Mouse (Mus musculus): ENCODE measurements around the gene Syce3. TPM values are rescaled to one million over a fixed set of nuclear protein-coding genes. Genes with fewer than 3 reads are reported as not detected.

The Syce3 gene
- polyA plus RNA-seq, 1 experiment from 2014 or later = not detected

DNA sequence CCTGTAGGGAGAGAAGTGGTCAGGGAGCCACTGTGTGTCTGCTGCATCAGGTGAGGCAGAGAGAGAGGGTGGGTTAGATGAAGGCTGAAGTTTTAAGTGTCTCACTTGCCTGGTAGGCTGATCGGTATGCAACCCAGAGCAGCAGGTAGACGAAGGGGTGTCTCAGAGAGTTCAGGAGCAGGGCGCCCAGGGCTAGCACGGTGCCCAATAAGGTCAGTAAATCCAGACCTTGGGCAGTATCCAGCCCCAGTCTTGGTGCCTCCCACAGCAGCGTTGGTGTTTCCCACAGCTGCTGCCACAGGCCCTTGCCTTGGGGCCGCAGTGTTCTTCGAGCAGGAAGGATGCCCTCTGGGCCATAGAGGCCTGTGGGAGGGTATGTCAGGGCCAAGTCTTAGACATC is 55.8 kb downstream of the Syce3 start:
- peak overlapping the region; percentile 79 for H3K4me3 ChIP-seq (ENCODE audit: low read depth, low read length)
- WGBS = 81% methylated on average over 7 of the region's 7 CpGs

DNA sequence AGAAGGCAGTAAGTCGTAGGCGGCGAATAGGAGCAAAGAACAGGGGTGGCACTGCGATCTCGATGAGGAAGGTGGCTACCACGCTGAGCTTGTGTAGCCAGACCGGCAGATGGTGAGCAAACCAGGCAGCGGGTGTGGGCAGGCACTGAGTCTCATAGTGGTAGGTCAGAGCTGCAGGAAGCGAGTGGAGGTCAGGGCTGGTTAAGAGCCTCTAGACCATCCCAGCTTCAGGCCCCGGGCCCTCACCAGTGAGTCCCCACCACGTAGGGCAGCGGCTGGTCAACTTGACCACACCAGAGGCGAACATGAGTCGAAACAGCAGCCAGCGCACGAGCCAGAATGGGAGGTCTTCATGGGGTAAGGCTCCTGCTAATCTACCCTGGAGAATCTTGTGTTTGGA is 56.5 kb downstream of the Syce3 start:
- no peaks in the 10 kb centered on the region for H3K9me3 ChIP-seq (ENCODE audit: control insufficient read depth, low read length)
- no peak overlapping the region for H3K4me2 ChIP-seq (ENCODE audit: low read depth, low read length, severe bottlenecking)
- no peak overlapping the region for H3K9ac ChIP-seq (ENCODE audit: low read length)
- peaks cover 12% of the 10 kb centered on the region for H3K4me1 ChIP-seq (replicated peaks; ENCODE audit: control insufficient read depth, insufficient read depth, low read length)
- no peak overlapping the region for H3K27ac ChIP-seq (ENCODE audit: low read depth, low read length)
- DNase-seq (ENCODE audit: low spot score) = no peak
- no peak overlapping the region for H3K4me3 ChIP-seq (ENCODE audit: low read depth, low read length)
- ATAC-seq (replicated peaks; ENCODE audit: low FRiP score) = no peak
- H3K36me3 ChIP-seq (ENCODE audit: control insufficient read depth, insufficient read depth, low read length) = peaks cover 12% of the 10 kb centered on the region
- no peaks in the 10 kb centered on the region for H3K27me3 ChIP-seq (ENCODE audit: control insufficient read depth, insufficient read depth, low read length)
- WGBS = 94% methylated on average over 16 of the region's 16 CpGs

More for the DNA sequence above, 55.8 kb downstream of the Syce3 start:
- peaks cover 12% of the 10 kb centered on the region for H3K36me3 ChIP-seq (ENCODE audit: control insufficient read depth, insufficient read depth, low read length)
- H3K27me3 ChIP-seq (ENCODE audit: control insufficient read depth, insufficient read depth, low read length) = no peaks in the 10 kb centered on the region
- peak overlapping the region; percentile 90 for H3K9ac ChIP-seq (ENCODE audit: low read length)
- no peaks in the 10 kb centered on the region for H3K9me3 ChIP-seq (ENCODE audit: control insufficient read depth, low read length)
- peak overlapping the region; percentile 77 for H3K4me2 ChIP-seq (ENCODE audit: low read depth, low read length, severe bottlenecking)
- H3K27ac ChIP-seq (ENCODE audit: low read depth, low read length) = no peak overlapping the region
- ATAC-seq (replicated peaks; ENCODE audit: low FRiP score) = no peak
- DNase-seq (ENCODE audit: low spot score) = no peak
- peaks cover 12% of the 10 kb centered on the region for H3K4me1 ChIP-seq (replicated peaks; ENCODE audit: control insufficient read depth, insufficient read depth, low read length)

DNA sequence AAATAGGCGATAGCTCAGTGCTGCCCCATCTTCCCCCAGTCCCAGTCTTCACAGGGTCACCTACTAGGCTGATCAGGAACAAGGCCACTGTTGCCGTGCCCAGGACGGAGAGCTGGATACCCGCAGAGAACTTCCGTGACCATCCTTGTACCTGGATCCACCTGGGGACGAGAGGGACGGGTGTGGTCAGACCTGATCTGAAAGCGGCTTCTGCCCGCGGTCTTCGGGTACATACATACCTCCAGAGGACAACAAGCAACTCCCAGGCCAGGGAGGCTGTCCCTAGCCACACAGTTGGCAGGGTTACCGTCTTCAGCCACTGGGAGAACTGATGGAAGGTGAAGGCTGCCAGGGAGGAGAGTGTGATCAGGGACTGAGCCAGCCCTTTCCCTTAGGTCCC is 57.5 kb downstream of the Syce3 start:
- no peak overlapping the region for H3K9ac ChIP-seq (ENCODE audit: low read length)
- H3K27ac ChIP-seq (ENCODE audit: low read depth, low read length) = no peak overlapping the region
- peak; percentile 48 for DNase-seq (ENCODE audit: low spot score)
- no peaks in the 10 kb centered on the region for H3K27me3 ChIP-seq (ENCODE audit: control insufficient read depth, insufficient read depth, low read length)
- H3K4me2 ChIP-seq (ENCODE audit: low read depth, low read length, severe bottlenecking) = no peak overlapping the region
- H3K36me3 ChIP-seq (ENCODE audit: control insufficient read depth, insufficient read depth, low read length) = peaks cover 12% of the 10 kb centered on the region
- H3K4me1 ChIP-seq (replicated peaks; ENCODE audit: control insufficient read depth, insufficient read depth, low read length) = peaks cover 12% of the 10 kb centered on the region
- ATAC-seq (replicated peaks; ENCODE audit: low FRiP score) = no peak
- no peak overlapping the region for H3K4me3 ChIP-seq (ENCODE audit: low read depth, low read length)
- H3K9me3 ChIP-seq (ENCODE audit: control insufficient read depth, low read length) = no peaks in the 10 kb centered on the region
- 94% methylated on average over 12 of the region's 12 CpGs for WGBS

DNA sequence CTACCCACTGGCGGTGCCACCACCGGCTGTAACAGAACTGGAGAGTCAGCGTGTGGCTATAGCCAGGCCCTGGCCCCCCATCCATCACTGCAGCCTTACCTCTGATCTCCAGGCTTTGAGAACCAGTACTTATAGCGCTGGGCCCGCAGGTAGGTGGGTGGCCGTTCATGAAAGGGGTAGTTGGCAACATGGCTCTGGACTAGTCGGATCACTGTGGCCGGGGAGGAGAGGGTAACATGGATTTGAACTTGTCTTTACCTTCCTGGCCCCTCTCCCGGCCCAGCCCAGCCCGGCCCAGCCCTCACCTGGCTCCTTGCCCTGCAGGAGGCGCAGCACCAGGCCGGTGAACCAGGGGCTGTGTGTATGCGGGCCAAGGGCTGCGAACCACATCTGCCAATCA is 58.2 kb downstream of the Syce3 start:
- H3K27ac ChIP-seq (ENCODE audit: low read depth, low read length) = no peak overlapping the region
- H3K4me2 ChIP-seq (ENCODE audit: low read depth, low read length, severe bottlenecking) = no peak overlapping the region
- H3K4me3 ChIP-seq (ENCODE audit: low read depth, low read length) = no peak overlapping the region
- WGBS = 92% methylated on average over 14 of the region's 14 CpGs
- DNase-seq (ENCODE audit: low spot score) = peak; percentile 44
- H3K36me3 ChIP-seq (ENCODE audit: control insufficient read depth, insufficient read depth, low read length) = peaks cover 12% of the 10 kb centered on the region
- no peaks in the 10 kb centered on the region for H3K9me3 ChIP-seq (ENCODE audit: control insufficient read depth, low read length)
- no peaks in the 10 kb centered on the region for H3K27me3 ChIP-seq (ENCODE audit: control insufficient read depth, insufficient read depth, low read length)
- no peak for ATAC-seq (replicated peaks; ENCODE audit: low FRiP score)
- no peak overlapping the region for H3K9ac ChIP-seq (ENCODE audit: low read length)
- peaks cover 10% of the 10 kb centered on the region; the same call in 1 of the 2 replicates for H3K4me1 ChIP-seq (replicated peaks; ENCODE audit: control insufficient read depth, insufficient read depth, low read length)

DNA sequence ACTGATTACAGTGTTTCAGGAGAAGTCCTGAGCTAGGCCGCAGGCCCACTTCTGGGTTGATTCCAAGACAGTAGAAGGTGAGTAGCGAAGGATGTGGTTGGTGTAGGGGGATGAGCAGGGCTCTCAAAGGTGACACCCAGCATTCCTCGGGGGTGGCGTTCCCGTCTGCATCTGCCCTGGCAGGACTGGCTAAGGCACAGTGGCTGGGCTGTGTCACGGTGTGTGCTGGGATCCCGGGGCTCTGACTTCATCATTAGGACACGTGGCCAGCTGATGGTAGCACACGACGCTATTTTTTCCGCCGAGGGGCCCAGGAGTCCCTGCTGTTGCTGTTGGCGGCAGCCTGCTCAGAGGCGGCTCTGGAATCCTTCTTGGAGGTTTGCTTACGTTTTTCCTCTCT is 59.0 kb downstream of the Syce3 start:
- 90% methylated on average over 15 of the region's 15 CpGs for WGBS
- H3K9me3 ChIP-seq (ENCODE audit: control insufficient read depth, low read length) = no peaks in the 10 kb centered on the region
- ATAC-seq (replicated peaks; ENCODE audit: low FRiP score) = no peak
- no peak overlapping the region for H3K4me2 ChIP-seq (ENCODE audit: low read depth, low read length, severe bottlenecking)
- no peak overlapping the region for H3K27ac ChIP-seq (ENCODE audit: low read depth, low read length)
- peaks cover 12% of the 10 kb centered on the region for H3K36me3 ChIP-seq (ENCODE audit: control insufficient read depth, insufficient read depth, low read length)
- no peaks in the 10 kb centered on the region for H3K27me3 ChIP-seq (ENCODE audit: control insufficient read depth, insufficient read depth, low read length)
- peaks cover 8% of the 10 kb centered on the region; the same call in 1 of the 2 replicates for H3K4me1 ChIP-seq (replicated peaks; ENCODE audit: control insufficient read depth, insufficient read depth, low read length)
- H3K9ac ChIP-seq (ENCODE audit: low read length) = no peak overlapping the region
- H3K4me3 ChIP-seq (ENCODE audit: low read depth, low read length) = no peak overlapping the region
- peak; percentile 46 for DNase-seq (ENCODE audit: low spot score)

DNA sequence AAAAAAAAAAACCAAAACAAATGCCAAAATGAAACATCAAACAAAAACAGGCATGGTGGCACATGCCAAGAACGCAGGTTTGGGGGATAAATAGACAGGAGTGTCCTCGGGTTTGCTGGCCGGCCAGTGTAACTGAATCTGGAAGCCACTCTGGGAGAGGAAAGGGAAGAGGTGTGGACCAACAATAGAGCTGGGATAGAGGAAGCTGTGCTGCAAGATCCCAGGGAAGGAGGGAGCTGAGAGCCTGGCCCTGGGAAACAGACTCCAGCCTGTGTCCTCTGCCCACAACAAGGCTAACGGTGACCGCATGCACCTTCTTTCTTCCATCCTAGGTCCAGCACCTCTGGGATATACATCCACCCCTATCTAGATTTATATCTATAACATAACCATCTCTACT is 59.9 kb downstream of the Syce3 start:
- Histone ChIP-seq H3K9me3 (ENCODE audit: control insufficient read depth, low read length) (no peaks in the 10 kb centered on the region), H3K36me3 (ENCODE audit: control insufficient read depth, insufficient read depth, low read length) (peaks cover 12% of the 10 kb centered on the region), H3K9ac (ENCODE audit: low read length) (no peak overlapping the region), H3K4me1 (replicated peaks; ENCODE audit: control insufficient read depth, insufficient read depth, low read length) (peaks cover 8% of the 10 kb centered on the region; the same call in 1 of the 2 replicates), H3K27me3 (ENCODE audit: control insufficient read depth, insufficient read depth, low read length) (no peaks in the 10 kb centered on the region), H3K4me3 (ENCODE audit: low read depth, low read length) (no peak overlapping the region), H3K27ac (ENCODE audit: low read depth, low read length) (no peak overlapping the region), H3K4me2 (ENCODE audit: low read depth, low read length, severe bottlenecking) (no peak overlapping the region)
- 91% methylated on average over 5 of the region's 5 CpGs for WGBS
- peak; percentile 23 for DNase-seq (ENCODE audit: low spot score)
- ATAC-seq (replicated peaks; ENCODE audit: low FRiP score) = no peak

DNA sequence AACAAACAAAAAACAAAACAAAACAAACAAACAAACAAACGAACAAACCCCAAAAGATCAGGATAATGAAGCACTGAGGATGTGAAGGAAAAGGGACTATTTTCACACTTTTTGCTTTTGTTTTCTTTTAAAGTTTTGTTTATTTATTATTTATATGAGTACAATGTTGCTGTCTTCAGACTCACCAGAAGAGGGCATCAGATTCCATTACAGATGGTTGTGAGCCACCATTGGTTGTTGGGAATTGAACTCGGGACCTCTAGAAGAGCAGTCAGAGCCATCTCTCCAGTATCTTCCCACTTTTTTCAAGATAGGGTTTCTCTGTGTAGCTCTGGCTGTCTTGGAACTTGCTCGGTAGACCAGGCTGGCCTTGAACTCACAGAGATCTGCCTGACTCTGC is 67.0 kb downstream of the Syce3 start:
- no peaks in the 10 kb centered on the region for H3K36me3 ChIP-seq (ENCODE audit: control insufficient read depth, insufficient read depth, low read length)
- no peak overlapping the region for H3K27ac ChIP-seq (ENCODE audit: low read depth, low read length)
- H3K4me1 ChIP-seq (replicated peaks; ENCODE audit: control insufficient read depth, insufficient read depth, low read length) = no peaks in the 10 kb centered on the region
- no peaks in the 10 kb centered on the region for H3K27me3 ChIP-seq (ENCODE audit: control insufficient read depth, insufficient read depth, low read length)
- H3K9ac ChIP-seq (ENCODE audit: low read length) = no peak overlapping the region
- no peak overlapping the region for H3K4me3 ChIP-seq (ENCODE audit: low read depth, low read length)
- no peaks in the 10 kb centered on the region for H3K9me3 ChIP-seq (ENCODE audit: control insufficient read depth, low read length)
- 92% methylated on average over 3 of the region's 3 CpGs for WGBS
- ATAC-seq (replicated peaks; ENCODE audit: low FRiP score) (no peak), DNase-seq (ENCODE audit: low spot score) (no peak)
- no peak overlapping the region for H3K4me2 ChIP-seq (ENCODE audit: low read depth, low read length, severe bottlenecking)

DNA sequence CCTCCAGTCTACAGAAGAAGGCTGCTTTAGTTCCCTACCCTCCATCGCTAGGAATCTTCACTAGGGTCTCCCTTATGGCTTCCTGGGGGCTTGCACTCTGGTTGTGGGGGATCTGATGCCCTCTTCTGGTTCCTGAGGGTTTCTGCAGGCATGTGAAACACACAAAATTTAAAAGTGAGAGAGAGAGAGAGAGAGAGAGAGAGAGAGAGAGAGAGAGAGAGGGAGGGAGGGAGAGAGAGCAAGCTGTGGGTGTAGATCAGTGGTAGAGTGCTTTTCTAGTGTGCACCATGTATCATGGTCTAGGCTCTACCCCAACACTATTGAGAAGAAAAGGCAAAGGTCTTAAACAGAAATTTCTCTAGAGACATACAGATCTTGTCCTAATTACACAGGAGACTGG is 68.6 kb downstream of the Syce3 start:
- WGBS = 75% methylated on average over 1 of the region's 1 CpGs
- H3K36me3 ChIP-seq (ENCODE audit: control insufficient read depth, insufficient read depth, low read length) = no peaks in the 10 kb centered on the region
- ATAC-seq (replicated peaks; ENCODE audit: low FRiP score) (no peak), DNase-seq (ENCODE audit: low spot score) (no peak)
- H3K27me3 ChIP-seq (ENCODE audit: control insufficient read depth, insufficient read depth, low read length) = no peaks in the 10 kb centered on the region
- H3K4me3 ChIP-seq (ENCODE audit: low read depth, low read length) = no peak overlapping the region
- no peaks in the 10 kb centered on the region for H3K9me3 ChIP-seq (ENCODE audit: control insufficient read depth, low read length)
- H3K27ac ChIP-seq (ENCODE audit: low read depth, low read length) = no peak overlapping the region
- H3K4me1 ChIP-seq (replicated peaks; ENCODE audit: control insufficient read depth, insufficient read depth, low read length) = no peaks in the 10 kb centered on the region
- H3K4me2 ChIP-seq (ENCODE audit: low read depth, low read length, severe bottlenecking) = no peak overlapping the region
- no peak overlapping the region for H3K9ac ChIP-seq (ENCODE audit: low read length)
